Mouse (Mus musculus) left cerebral cortex, adult 11 months (tissue): ENCODE results near the gene 4930452B06Rik.

Experiments
- DNase-seq: peaks from one replicate; pipeline ENCODE4 v3.0.0; 2022; ENCODE audit warnings: low spot score

Gene 4930452B06Rik

GRCm38 (mm10) chr14:8451117-8451516, 214.9 kb downstream of the 4930452B06Rik start:
- DNase-seq: no peak

- no peak for DNase-seq
Observed at GRCm38 (mm10) chr14:8450342-8450741, 215.7 kb downstream of the 4930452B06Rik start.

- DNase-seq: no peak
Observed at GRCm38 (mm10) chr14:8449299-8449698, 216.7 kb downstream of the 4930452B06Rik start.

GRCm38 (mm10) chr14:8447352-8447751, 218.7 kb downstream of the 4930452B06Rik start:
- no peak for DNase-seq

- no peak for DNase-seq
Observed at GRCm38 (mm10) chr14:8444363-8444762, 221.7 kb downstream of the 4930452B06Rik start.

GRCm38 (mm10) chr14:8442691-8443090, 223.3 kb downstream of the 4930452B06Rik start:
- no peak for DNase-seq

GRCm38 (mm10) chr14:8441623-8442022, 224.4 kb downstream of the 4930452B06Rik start:
- no peak for DNase-seq

GRCm38 (mm10) chr14:8430611-8431230, 235.3 kb downstream of the 4930452B06Rik start:
- DNase-seq: no peak

GRCm38 (mm10) chr14:8429767-8430166, 236.3 kb downstream of the 4930452B06Rik start:
- DNase-seq: no peak

- DNase-seq: no peak
Observed at GRCm38 (mm10) chr14:8422833-8423232, 243.2 kb downstream of the 4930452B06Rik start.

- no peak for DNase-seq
Observed at GRCm38 (mm10) chr14:8421199-8421787, 244.7 kb downstream of the 4930452B06Rik start.

- DNase-seq: no peak
Observed at GRCm38 (mm10) chr14:8418610-8419009, 247.4 kb downstream of the 4930452B06Rik start.

- no peak for DNase-seq
Observed at GRCm38 (mm10) chr14:8405946-8406345, 260.1 kb downstream of the 4930452B06Rik start.

GRCm38 (mm10) chr14:8403310-8403709, 262.7 kb downstream of the 4930452B06Rik start:
- no peak for DNase-seq

- no peak for DNase-seq
Observed at GRCm38 (mm10) chr14:8398507-8398906, 267.5 kb downstream of the 4930452B06Rik start.

- no peak for DNase-seq
Observed at GRCm38 (mm10) chr14:8395690-8396287, 270.3 kb downstream of the 4930452B06Rik start.

GRCm38 (mm10) chr14:8392181-8392825, 273.7 kb downstream of the 4930452B06Rik start:
- DNase-seq: no peak
